Mouse (Mus musculus): Measurements from ENCODE around the gene Scrt2.

Scrt2 gene

GRCm38 (mm10) chr2:152108702-152109101 lies 27.4 kb downstream of the Scrt2 start:
- no peak for DNase-seq

- no peak for DNase-seq
Observed at GRCm38 (mm10) chr2:152109386-152109785, 28.1 kb downstream of the Scrt2 start.

GRCm38 (mm10) chr2:152111311-152111710 lies 30.0 kb downstream of the Scrt2 start:
- DNase-seq, result no peak

GRCm38 (mm10) chr2:152111920-152112319 lies 30.6 kb downstream of the Scrt2 start:
- peak; percentile 90 for DNase-seq

GRCm38 (mm10) chr2:152112490-152112889 lies 31.2 kb downstream of the Scrt2 start:
- no peak for DNase-seq

- peak; percentile 53 for DNase-seq
Observed at GRCm38 (mm10) chr2:152112970-152113369, 31.6 kb downstream of the Scrt2 start.

GRCm38 (mm10) chr2:152114057-152114975 lies 33.0 kb downstream of the Scrt2 start:
- no peak for DNase-seq

GRCm38 (mm10) chr2:152117694-152118093 lies 36.4 kb downstream of the Scrt2 start:
- DNase-seq, result no peak

- DNase-seq, result no peak
Observed at GRCm38 (mm10) chr2:152119228-152119865, 38.0 kb downstream of the Scrt2 start.

GRCm38 (mm10) chr2:152122896-152123295 lies 41.6 kb downstream of the Scrt2 start:
- peak; percentile 55 for DNase-seq

- no peak for DNase-seq
Observed at GRCm38 (mm10) chr2:152128597-152128996, 47.3 kb downstream of the Scrt2 start.

GRCm38 (mm10) chr2:152129778-152130177 lies 48.4 kb downstream of the Scrt2 start:
- peak; percentile 81 for DNase-seq

GRCm38 (mm10) chr2:152132016-152132415 lies 50.7 kb downstream of the Scrt2 start:
- no peak for DNase-seq

- no peak for DNase-seq
Observed at GRCm38 (mm10) chr2:152132691-152133090, 51.4 kb downstream of the Scrt2 start.

GRCm38 (mm10) chr2:152139191-152139987 lies 58.1 kb downstream of the Scrt2 start:
- peak; percentile 35 for DNase-seq

GRCm38 (mm10) chr2:152140941-152141340 lies 59.6 kb downstream of the Scrt2 start:
- DNase-seq, result no peak

GRCm38 (mm10) chr2:152141491-152141890 lies 60.2 kb downstream of the Scrt2 start:
- DNase-seq, result no peak

- no peak for DNase-seq
Observed at GRCm38 (mm10) chr2:152142046-152142445, 60.7 kb downstream of the Scrt2 start.

GRCm38 (mm10) chr2:152142571-152142970 lies 61.2 kb downstream of the Scrt2 start:
- DNase-seq, result no peak

GRCm38 (mm10) chr2:152143279-152144157 lies 62.2 kb downstream of the Scrt2 start, which contains the start of gene Tcf15:
Gene Tcf15, plus strand, starts transcription at chr2:152143561.
- no peak for DNase-seq

GRCm38 (mm10) chr2:152144158-152144450 lies 62.8 kb downstream of the Scrt2 start:
- DNase-seq, result no peak

- no peak for DNase-seq
Observed at GRCm38 (mm10) chr2:152144501-152144900, 63.2 kb downstream of the Scrt2 start.
